Comparison of ENCODE assay signal across 8 mouse cellular contexts in genomic region chr8:85080532-85081215, GRCm38 (mm10). TPM values are rescaled to one million over a fixed set of nuclear protein-coding genes. Genes with fewer than 3 reads are reported as not detected.
DNase-seq lines count a peak whose midpoint lies in the region; ATAC-seq and TF ChIP-seq lines count a peak whose summit lies in the region.

TSS of gene Wdr83os (plus strand) at chr8:85080740.

- no peaks in the 10 kb centered on the region for H3K27me3 ChIP-seq in CH12.LX (replicated peaks)
- H3K27me3 ChIP-seq in embryonic facial prominence, embryonic 15.5 days: no peaks in the 10 kb centered on the region
- no peaks in the 10 kb centered on the region for H3K27me3 ChIP-seq in heart, embryonic 13.5 days (replicated peaks)
- no peaks in the 10 kb centered on the region for H3K27me3 ChIP-seq in kidney, embryonic 16.5 days (ENCODE audit: insufficient read depth, low read length)
- H3K27me3 ChIP-seq in liver, embryonic 15.5 days: no peaks in the 10 kb centered on the region
- no peaks in the 10 kb centered on the region for H3K27me3 ChIP-seq in neural tube, embryonic 11.5 days (ENCODE audit: control insufficient read depth, insufficient read depth, low read length)

- H3K9me3 ChIP-seq in CH12.LX (replicated peaks; ENCODE audit: low read length): no peaks in the 10 kb centered on the region
- H3K9me3 ChIP-seq in embryonic facial prominence, embryonic 15.5 days (replicated peaks): no peaks in the 10 kb centered on the region
- no peaks in the 10 kb centered on the region for H3K9me3 ChIP-seq in heart, embryonic 13.5 days
- no peaks in the 10 kb centered on the region for H3K9me3 ChIP-seq in kidney, embryonic 16.5 days (ENCODE audit: low read length)
- H3K9me3 ChIP-seq in liver, embryonic 15.5 days (replicated peaks): no peaks in the 10 kb centered on the region
- no peaks in the 10 kb centered on the region for H3K9me3 ChIP-seq in neural tube, embryonic 11.5 days (ENCODE audit: control insufficient read depth, low read length)

- peak within 1 kb of the TSS; percentile 89 for H3K4me2 ChIP-seq in CH12.LX (ENCODE audit: insufficient read depth, low read depth, poor library complexity, severe bottlenecking)
- peak within 1 kb of the TSS; percentile 93 for H3K4me2 ChIP-seq in embryonic facial prominence, embryonic 15.5 days (replicated peaks)
- peak within 1 kb of the TSS; percentile 94 for H3K4me2 ChIP-seq in heart, embryonic 13.5 days
- H3K4me2 ChIP-seq in kidney, embryonic 16.5 days (replicated peaks; ENCODE audit: low read depth, low read length): peak within 1 kb of the TSS; percentile 88
- H3K4me2 ChIP-seq in liver, embryonic 15.5 days: peak within 1 kb of the TSS; percentile 97
- peak within 1 kb of the TSS; percentile 67 for H3K4me2 ChIP-seq in neural tube, embryonic 11.5 days (ENCODE audit: low read depth)

- H3K4me1 ChIP-seq in CH12.LX (ENCODE audit: control insufficient read depth in 1 of 2, insufficient read depth in 2 of 2): peaks cover 7 to 42% of the 10 kb centered on the region in 2 experiments; a peak in 3 of 4 replicates
- H3K4me1 ChIP-seq in embryonic facial prominence, embryonic 15.5 days: peaks cover 32% of the 10 kb centered on the region
- peaks cover 41% of the 10 kb centered on the region for H3K4me1 ChIP-seq in heart, embryonic 13.5 days
- H3K4me1 ChIP-seq in kidney, embryonic 16.5 days (ENCODE audit: insufficient read depth, low read length): peaks cover 25% of the 10 kb centered on the region
- peaks cover 88% of the 10 kb centered on the region for H3K4me1 ChIP-seq in liver, embryonic 15.5 days (replicated peaks)
- peaks cover 18% of the 10 kb centered on the region; the same call in 1 of the 2 replicates for H3K4me1 ChIP-seq in neural tube, embryonic 11.5 days (ENCODE audit: control insufficient read depth, insufficient read depth, low read length)

- peaks cover 16% of the 10 kb centered on the region for H3K79me2 ChIP-seq in CH12.LX (replicated peaks; ENCODE audit: control insufficient read depth, extremely low read depth, insufficient read depth, poor library complexity, severe bottlenecking)

- peak within 1 kb of the TSS; percentile 86 to 96 (median 94) for H3K4me3 ChIP-seq in CH12.LX (replicated peaks in 1 of 3; ENCODE audit: low read depth in 2 of 3, low read length in 2 of 3, poor library complexity in 1 of 3)
- peak within 1 kb of the TSS; percentile 83 for H3K4me3 ChIP-seq in embryonic facial prominence, embryonic 15.5 days (replicated peaks)
- peak within 1 kb of the TSS; percentile 89 for H3K4me3 ChIP-seq in heart, embryonic 13.5 days
- H3K4me3 ChIP-seq in kidney, embryonic 16.5 days (ENCODE audit: low read length): peak within 1 kb of the TSS; percentile 66
- H3K4me3 ChIP-seq in liver, embryonic 15.5 days (replicated peaks): peak within 1 kb of the TSS; percentile 88
- H3K4me3 ChIP-seq in neural tube, embryonic 11.5 days (ENCODE audit: low read depth, low read length): peak within 1 kb of the TSS; percentile 90

- WGBS in embryonic facial prominence, embryonic 15.5 days: 0% methylated on average over 30 of the region's 30 CpGs
- WGBS in heart, embryonic 13.5 days: under 1% methylated on average over 29 of the region's 30 CpGs
- WGBS in kidney, embryonic 16.5 days: under 1% methylated on average over 30 of the region's 30 CpGs
- under 1% methylated on average over 30 of the region's 30 CpGs for WGBS in liver, embryonic 15.5 days (ENCODE audit: insufficient replicate concordance)
- WGBS in neural tube, embryonic 11.5 days: 0% methylated on average over 30 of the region's 30 CpGs

- peak within 1 kb of the TSS; percentile 53 for H3K27ac ChIP-seq in CH12.LX (ENCODE audit: insufficient read depth, low read depth)
- H3K27ac ChIP-seq in embryonic facial prominence, embryonic 15.5 days (replicated peaks): peak within 1 kb of the TSS; percentile 87
- peak within 1 kb of the TSS; percentile 62 for H3K27ac ChIP-seq in heart, embryonic 13.5 days (replicated peaks)
- peak within 1 kb of the TSS; percentile 83 for H3K27ac ChIP-seq in kidney, embryonic 16.5 days (ENCODE audit: low read length)
- peak within 1 kb of the TSS; percentile 85 for H3K27ac ChIP-seq in liver, embryonic 15.5 days (replicated peaks)
- no peak within 1 kb of the TSS for H3K27ac ChIP-seq in neural tube, embryonic 11.5 days (ENCODE audit: low read depth, low read length)

- in situ Hi-C loops in CH12.LX (cut with MboI; ENCODE audit: low pct_ligation_motif_present, low pct_unique_long_range_greater_than_20kb, low sequenced_read_pairs): no loop called here

- no peak for TF ChIP-seq CTCF in CH12.LX (conservative IDR thresholded peaks at IDR 0.05 in 1 of 2, IDR thresholded peaks at IDR 0.05 in 1 of 2; ENCODE audit: low read depth in 2 of 2, low read length in 2 of 2)

- dilution Hi-C loops in CH12.LX (cut with MboI; ENCODE audit: extremely low pct_ligation_motif_present, extremely low pct_unique_long_range_greater_than_20kb, low sequenced_read_pairs): no loop called here

- peak within 1 kb of the TSS; percentile 85 for H3K9ac ChIP-seq in CH12.LX (ENCODE audit: insufficient read depth, low read depth)
- H3K9ac ChIP-seq in embryonic facial prominence, embryonic 15.5 days: peak within 1 kb of the TSS; percentile 93
- H3K9ac ChIP-seq in heart, embryonic 13.5 days: peak within 1 kb of the TSS; percentile 94
- H3K9ac ChIP-seq in kidney, embryonic 16.5 days (replicated peaks; ENCODE audit: low read length): peak within 1 kb of the TSS; percentile 77
- peak within 1 kb of the TSS; percentile 90 for H3K9ac ChIP-seq in liver, embryonic 15.5 days
- H3K9ac ChIP-seq in neural tube, embryonic 11.5 days (ENCODE audit: low read length): peak within 1 kb of the TSS; percentile 86

- TF ChIP-seq RAD21 in CH12.LX (IDR thresholded peaks at IDR 0.05; ENCODE audit: low read depth, low read length): no peak

- H3K36me3 ChIP-seq in CH12.LX (replicated peaks in 1 of 2; ENCODE audit: control insufficient read depth in 1 of 2, insufficient read depth in 1 of 2, low read length in 1 of 2): peaks cover 27 to 46% of the 10 kb centered on the region in 2 experiments
- H3K36me3 ChIP-seq in embryonic facial prominence, embryonic 15.5 days: peaks cover 28% of the 10 kb centered on the region
- peaks cover 36% of the 10 kb centered on the region for H3K36me3 ChIP-seq in heart, embryonic 13.5 days
- H3K36me3 ChIP-seq in kidney, embryonic 16.5 days (ENCODE audit: insufficient read depth, low read length): peaks cover 23% of the 10 kb centered on the region
- H3K36me3 ChIP-seq in liver, embryonic 15.5 days (replicated peaks): peaks cover 35% of the 10 kb centered on the region
- H3K36me3 ChIP-seq in neural tube, embryonic 11.5 days (ENCODE audit: control insufficient read depth, insufficient read depth, low read length): peaks cover under 1% of the 10 kb centered on the region

- no peak for TF ChIP-seq EP300 in CH12.LX (IDR thresholded peaks at IDR 0.05; ENCODE audit: low read length)

- DNase-seq in CH12.LX (ENCODE audit: extremely low read depth): peak; percentile 69
- peak; percentile 65 for DNase-seq in adrenal gland, postnatal 10 days
- peak; percentile 72 for DNase-seq in neural tube, embryonic 11.5 days (ENCODE audit: low spot score)
- peak; percentile 31 to 55 for DNase-seq in thymus, postnatal 10 days (ENCODE audit: low spot score in 2 of 2)

- no peak for ATAC-seq in embryonic facial prominence, embryonic 15.5 days (ENCODE audit: insufficient number of reproducible peaks, low FRiP score, low TSS enrichment, low read depth)
- no peak for ATAC-seq in heart, embryonic 13.5 days (ENCODE audit: extremely low read depth, insufficient number of reproducible peaks, low FRiP score, low TSS enrichment)
- peak; percentile 23 for ATAC-seq in kidney, embryonic 16.5 days (ENCODE audit: low FRiP score, low TSS enrichment)
- ATAC-seq in liver, embryonic 15.5 days (ENCODE audit: insufficient read depth): peak; percentile 13; the same call in 1 of the 2 replicates
- ATAC-seq in neural tube, embryonic 11.5 days (ENCODE audit: insufficient read depth, low FRiP score, low TSS enrichment): peak; percentile 33; the same call in 1 of the 2 replicates

- peak; percentile 49; the same call in 1 of the 2 replicates for TF ChIP-seq POLR2A in CH12.LX (IDR thresholded peaks at IDR 0.05; ENCODE audit: low read depth, low read length)

TF ChIP-seq in CH12.LX, 34 proteins besides CTCF, POLR2A, EP300 and RAD21:
- no peak; the same call in 1 of the 2 replicates for TF ChIP-seq KAT2A (IDR thresholded peaks at IDR 0.05; ENCODE audit: insufficient replicate concordance, low read length)
- peak; percentile 65; the same call in 1 of the 2 replicates for TF ChIP-seq MAX (IDR thresholded peaks at IDR 0.05; ENCODE audit: low read length)
- peak; percentile 88 for TF ChIP-seq SIN3A (IDR thresholded peaks at IDR 0.05; ENCODE audit: low read length)
- no peak for TF ChIP-seq MAFK (IDR thresholded peaks at IDR 0.05; ENCODE audit: insufficient replicate concordance, low read length)
- TF ChIP-seq MYC (IDR thresholded peaks at IDR 0.05; ENCODE audit: low read depth, low read length): peak; percentile 74
- TF ChIP-seq ELF1 (IDR thresholded peaks at IDR 0.05; ENCODE audit: low read depth, low read length): peak; percentile 77
- peak; percentile 0; the same call in 1 of the 2 replicates for TF ChIP-seq NELFE (IDR thresholded peaks at IDR 0.05; ENCODE audit: low read depth, low read length)
- TF ChIP-seq USF2 (conservative IDR thresholded peaks at IDR 0.05; ENCODE audit: low read depth, low read length): no peak
- TF ChIP-seq TBP (conservative IDR thresholded peaks at IDR 0.05; ENCODE audit: low read depth, low read length): peak; percentile 77; the same call in 1 of the 2 replicates
- TF ChIP-seq MXI1 (IDR thresholded peaks at IDR 0.05; ENCODE audit: low read depth, low read length): peak; percentile 93
- TF ChIP-seq HCFC1 (IDR thresholded peaks at IDR 0.05; ENCODE audit: low read depth, low read length): peak; percentile 85

RNA-seq across cellular contexts. Expression of gene Wdr83os, which starts in this region (rescaled TPM):
- total RNA-seq in CH12.LX (2012; rRNA removed) (34.3 and 40.9 TPM in 2 replicates), CH12.LX (2014; rRNA removed) (38.5 and 43.5 TPM in 2 replicates)
- 98.3 and 103 TPM in 2 replicates for polyA plus RNA-seq in CH12.LX (2012; ENCODE audit: insufficient read length, low read depth)
- total RNA-seq in adrenal gland, postnatal 10 days (2021): 10 to 100 TPM; 58.2 to 70.5 TPM
- 123 and 127 TPM in 2 replicates for polyA plus RNA-seq in embryonic facial prominence, embryonic 15.5 days (2015; fragmentation: Nextera tagmentation; extraction: Ambion mirVana)
- polyA plus RNA-seq in heart, embryonic 13.5 days (2015; fragmentation: Nextera tagmentation; extraction: Ambion mirVana): 118 and 120 TPM in 2 replicates
- polyA plus RNA-seq in kidney, embryonic 16.5 days (2015; fragmentation: Nextera tagmentation; extraction: Ambion mirVana): 141 TPM in 2 replicates
- 55.6 and 58.5 TPM in 2 replicates for polyA plus RNA-seq in liver, embryonic 15.5 days (2015; fragmentation: Nextera tagmentation; extraction: Ambion mirVana)
- polyA plus RNA-seq in neural tube, embryonic 11.5 days (2014; fragmentation: Nextera tagmentation; extraction: Ambion mirVana): 117 and 119 TPM in 2 replicates

Comparison
In these comparisons a context has a peak if more than half of its experiments do, and no peak if none do; other contexts are left out.
1. ATAC-seq: peak in kidney, embryonic 16.5 days (single experiment), liver, embryonic 15.5 days (single experiment) and neural tube, embryonic 11.5 days (single experiment); none in embryonic facial prominence, embryonic 15.5 days (single experiment) and heart, embryonic 13.5 days (single experiment).
2. Peak in every context shown above with its lines, with median percentiles within 50 percentile points of each other: DNase-seq, H3K4me2 ChIP-seq, H3K4me3 ChIP-seq and H3K9ac ChIP-seq.